Mouse (Mus musculus) adrenal gland, postnatal 14 days (tissue): Measurements from ENCODE around the gene F2r. TPM values are rescaled to one million over a fixed set of nuclear protein-coding genes. Genes with fewer than 3 reads are reported as not detected.

Source experiments
- DNase-seq: peaks from one replicate; pipeline ENCODE4 v3.0.0; 2021; ENCODE audit warnings: mixed read lengths
- long read RNA-seq, 2 experiments: library from polyadenylated mRNA; stranded (forward); transcript quantifications; one replicate each; pipeline ENCODE4 v2.0.0; 2021
- total RNA-seq: library from RNA; stranded (reverse); gene quantifications from 2 replicates; pipeline ENCODE4 v1.2.3, GENCODE M21; 2021

The F2r gene
- total RNA-seq, result 93.1 and 98.8 TPM in 2 replicates
- long read RNA-seq, experiment 1, transcript F2r-201 (2 exons, 3,336 nt), result major isoform, 176 of 185 reads
- long read RNA-seq, experiment 1, partial matches to known transcripts, result 8 of 185 reads
- long read RNA-seq, experiment 1, other reads (novel, unspliced or antisense), result 1 of 185 reads
- long read RNA-seq, experiment 2, transcript F2r-201 (2 exons, 3,336 nt), result major isoform, 128 of 142 reads
- long read RNA-seq, experiment 2, partial matches to known transcripts, result 12 of 142 reads
- long read RNA-seq, experiment 2, other reads (novel, unspliced or antisense), result 2 of 142 reads

GRCm38 (mm10) chr13:95618309-95618712 is at the start of gene F2r:
Gene F2r (minus strand): TSS chr13:95618487.
- peak; percentile 94 for DNase-seq

- no peak for DNase-seq
These were observed 49.0 kb upstream of the F2r start for GRCm38 (mm10) chr13:95667260-95667659.

GRCm38 (mm10) chr13:95665644-95666356 is 47.5 kb upstream of the F2r start:
- DNase-seq, result no peak

GRCm38 (mm10) chr13:95663834-95664233 is 45.5 kb upstream of the F2r start:
- no peak for DNase-seq

- no peak for DNase-seq
These were observed 41.1 kb upstream of the F2r start for GRCm38 (mm10) chr13:95659432-95659831.

GRCm38 (mm10) chr13:95657171-95657570 is 38.9 kb upstream of the F2r start:
- peak; percentile 37 for DNase-seq

GRCm38 (mm10) chr13:95655284-95655683 is 37.0 kb upstream of the F2r start:
- DNase-seq, result peak; percentile 36

GRCm38 (mm10) chr13:95653696-95654095 is 35.4 kb upstream of the F2r start:
- no peak for DNase-seq

- no peak for DNase-seq
These were observed 33.8 kb upstream of the F2r start for GRCm38 (mm10) chr13:95651870-95652668.

- no peak for DNase-seq
These were observed 31.7 kb upstream of the F2r start for GRCm38 (mm10) chr13:95649941-95650340.

- peak; percentile 32 for DNase-seq
These were observed 29.0 kb upstream of the F2r start for GRCm38 (mm10) chr13:95647248-95647647.

- DNase-seq, result peak; percentile 35
These were observed 28.4 kb upstream of the F2r start for GRCm38 (mm10) chr13:95646687-95647111.

GRCm38 (mm10) chr13:95643740-95644139 is 25.5 kb upstream of the F2r start:
- no peak for DNase-seq

- DNase-seq, result no peak
These were observed 23.0 kb upstream of the F2r start for GRCm38 (mm10) chr13:95641061-95641986.

- peak; percentile 46 for DNase-seq
These were observed 22.1 kb upstream of the F2r start for GRCm38 (mm10) chr13:95640408-95640807.

GRCm38 (mm10) chr13:95639336-95640116 is 21.2 kb upstream of the F2r start:
- peak; percentile 45 for DNase-seq

GRCm38 (mm10) chr13:95638894-95639293 is 20.6 kb upstream of the F2r start:
- DNase-seq, result peak; percentile 48

- DNase-seq, result no peak
These were observed 19.4 kb upstream of the F2r start for GRCm38 (mm10) chr13:95637737-95638136.

GRCm38 (mm10) chr13:95635301-95635700 is 17.0 kb upstream of the F2r start:
- DNase-seq, result no peak

- DNase-seq, result no peak
These were observed 16.2 kb upstream of the F2r start for GRCm38 (mm10) chr13:95634451-95634850.

GRCm38 (mm10) chr13:95633384-95633783 is 15.1 kb upstream of the F2r start:
- no peak for DNase-seq
